Mouse (Mus musculus): ENCODE data around the gene Zfp445.

DNA sequence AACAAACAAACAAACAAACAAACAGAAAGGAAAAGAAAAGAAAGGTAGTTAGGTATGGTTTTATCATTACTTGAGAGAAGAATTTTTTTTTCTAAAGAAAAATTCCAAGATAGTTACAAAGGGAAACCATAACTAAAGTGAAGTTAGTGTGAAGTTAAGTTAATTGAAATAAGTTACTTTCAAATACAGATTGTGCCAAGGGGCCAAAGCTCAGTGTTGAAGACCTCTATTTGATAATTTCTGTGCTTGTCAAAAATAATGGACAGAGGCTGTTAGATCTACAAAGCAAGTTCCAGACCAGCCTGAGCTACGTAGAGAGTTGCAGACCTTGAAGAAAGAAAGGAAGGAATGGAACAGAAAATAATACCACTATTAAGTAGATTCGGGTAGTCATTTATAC is 58.6 kb downstream of the Zfp445 start:
- TF ChIP-seq CTCF (IDR thresholded peaks at IDR 0.05; ENCODE audit: control insufficient read depth, insufficient read depth, insufficient read length) (no peak), MYOG (IDR thresholded peaks at IDR 0.05; ENCODE audit: control insufficient read depth, extremely low read depth, insufficient read length) (no peak), MAX (IDR thresholded peaks at IDR 0.05) (no peak), MYOD1 (IDR thresholded peaks at IDR 0.05; ENCODE audit: control insufficient read depth, insufficient read length, low read depth) (no peak), CEBPB (IDR thresholded peaks at IDR 0.05; ENCODE audit: low read depth) (no peak)
